Mouse (Mus musculus) small intestine, adult 2 months (tissue): ENCODE measurements around the gene Poc1b.

Source experiments
- CTCF ChIP-seq: fragments of 200-500 bp; IDR thresholded peaks from 2 replicates; pipeline ENCODE4 v1.5.1; 2012; ENCODE audit warnings: low read depth, mild to moderate bottlenecking, control low read depth, inconsistent platforms, low read length, moderate library complexity, mixed read lengths; ENCODE audit not compliant: insufficient replicate concordance, insufficient read length; ENCODE audit errors: extremely low read depth
- POLR2A ChIP-seq: fragments of 200-500 bp; IDR thresholded peaks from 2 replicates; pipeline ENCODE4 v1.6.1; 2012; ENCODE audit warnings: low read depth, mild to moderate bottlenecking, control low read depth, inconsistent platforms, low read length, moderate library complexity

GRCm38 (mm10) chr10:99237205-99237832 is 130.5 kb downstream of the Poc1b start:
- TF ChIP-seq CTCF, result no peak
- no peak for TF ChIP-seq POLR2A
